Mouse (Mus musculus) left cerebral cortex, adult 6 months (tissue): ENCODE data around the gene Mt1. TPM values are rescaled to one million over a fixed set of nuclear protein-coding genes. Genes with fewer than 3 reads are reported as not detected.

Source experiments
- long read RNA-seq, 2 experiments: library from polyadenylated mRNA; unstranded; transcript quantifications; one replicate each; pipeline ENCODE4 v2.0.0; 2019 to 2020
- polyA plus RNA-seq: library from polyadenylated mRNA; unstranded; fragments of <200 nt; fragmentation: Nextera tagmentation; gene quantifications from 2 replicates; pipeline ENCODE4 v1.2.3, GENCODE M21; 2021

The Mt1 gene
- polyA plus RNA-seq = 1,102 and 1,154 TPM in 2 replicates
- long read RNA-seq, experiment 1, transcript Mt1-201 (3 exons, 549 nt) = major isoform, 56 of 58 reads
- long read RNA-seq, experiment 1, partial matches to known transcripts = 1 of 58 reads
- long read RNA-seq, experiment 1, other reads (novel, unspliced or antisense) = 0 of 58 reads
- long read RNA-seq, experiment 2, transcript Mt1-201 (3 exons, 549 nt) = major isoform, 741 of 744 reads
- long read RNA-seq, experiment 2, partial matches to known transcripts = 1 of 744 reads
- long read RNA-seq, experiment 2, other reads (novel, unspliced or antisense) = 2 of 744 reads

GRCm38 (mm10) chr8:94178857-94179712, at the start of gene Mt1:
Gene Mt1, plus strand, starts transcription at chr8:94179082.

GRCm38 (mm10) chr8:94136933-94137332, 41.9 kb upstream of the Mt1 start, which contains the start of gene Mt4:
Gene Mt4, plus strand, starts transcription at chr8:94137197.

GRCm38 (mm10) chr8:94152513-94153300, 26.2 kb upstream of the Mt1 start, which contains the start of gene Mt3:
Gene Mt3, plus strand, starts transcription at chr8:94152607.

GRCm38 (mm10) chr8:94172075-94172808, 6.6 kb upstream of the Mt1 start, which contains the start of gene Mt2:
Gene Mt2, plus strand, starts transcription at chr8:94172664.

GRCm38 (mm10) chr8:94214252-94215173, 35.6 kb downstream of the Mt1 start, which contains the start of gene Nup93:
Gene Nup93, plus strand, starts transcription at chr8:94214564.

Other genes starting within 250 kb of the Mt1 start
- gene Amfr, start 166.2 kb upstream of the Mt1 start, polyA plus RNA-seq = 37.2 and 80.5 TPM in 2 replicates
- gene Nudt21, start 142.1 kb upstream of the Mt1 start, polyA plus RNA-seq = 26.4 and 27.2 TPM in 2 replicates
- 45.5 and 56.9 TPM in 2 replicates for gene Ogfod1, start 141.9 kb upstream of the Mt1 start, polyA plus RNA-seq
- gene Bbs2, start 80.2 kb upstream of the Mt1 start, polyA plus RNA-seq = 11.4 and 11.5 TPM in 2 replicates
- not detected in 2 replicates for gene Mt4, start 41.9 kb upstream of the Mt1 start, polyA plus RNA-seq
- 1,224 and 1,264 TPM in 2 replicates for gene Mt3, start 26.5 kb upstream of the Mt1 start, polyA plus RNA-seq
- gene Mt2, start 6.4 kb upstream of the Mt1 start, polyA plus RNA-seq = 241 and 320 TPM in 2 replicates
- 8.2 and 9.8 TPM in 2 replicates for gene Nup93, start 35.5 kb downstream of the Mt1 start, polyA plus RNA-seq
- not detected in 2 replicates for gene Slc12a3, start 150.1 kb downstream of the Mt1 start, polyA plus RNA-seq
- 75.3 and 87.3 TPM in 2 replicates for gene Herpud1, start 207.4 kb downstream of the Mt1 start, polyA plus RNA-seq